Mouse (Mus musculus) neural tube, embryonic 10.5 days (tissue): Measurements from ENCODE around the gene Tex12.

ENCODE experiments used
- DNase-seq: peaks from one replicate; pipeline ENCODE4 v3.0.0-alpha.2; 2017; ENCODE audit warnings: low spot score; ENCODE audit errors: extremely low spot score

The Tex12 gene

GRCm38 (mm10) chr9:50518781-50519180, 42.3 kb downstream of the Tex12 start:
- no peak for DNase-seq

GRCm38 (mm10) chr9:50515462-50515861, 45.7 kb downstream of the Tex12 start:
- DNase-seq: no peak

GRCm38 (mm10) chr9:50507570-50507969, 53.6 kb downstream of the Tex12 start:
- no peak for DNase-seq
